In the genomic region with DNA sequence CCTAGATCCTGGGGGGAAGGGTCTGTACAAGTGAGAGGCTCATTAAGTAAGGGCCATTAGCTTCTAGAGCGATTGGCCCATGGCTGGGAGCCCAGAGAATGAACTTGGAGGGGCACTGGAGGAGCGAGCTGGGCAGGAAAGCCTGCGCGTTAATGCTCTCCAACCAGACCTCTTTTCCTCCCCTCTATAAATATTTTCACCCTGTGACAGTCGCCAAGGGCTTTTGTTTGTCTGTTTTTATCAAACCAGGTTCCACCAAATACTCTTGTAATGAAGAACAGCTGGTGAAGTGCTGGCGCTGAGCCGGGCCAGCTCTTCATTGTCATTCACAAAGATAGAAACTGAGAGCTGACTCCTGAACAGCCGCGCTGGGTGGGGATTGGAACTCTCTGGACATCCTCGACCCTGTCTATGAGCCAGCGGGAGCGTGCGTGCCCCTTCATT, we compare ENCODE assay signal across 8 mouse cellular contexts.
DNase-seq lines count a peak whose midpoint lies in the region; ATAC-seq and TF ChIP-seq lines count a peak whose summit lies in the region.

No protein-coding gene starts in this region.

- intact Hi-C loops in heart, postnatal 14 days (cut with DNase I), result no loop called here

- no peaks in the 10 kb centered on the region for H3K27me3 ChIP-seq in forebrain, embryonic 15.5 days
- no peaks in the 10 kb centered on the region for H3K27me3 ChIP-seq in lung, embryonic 14.5 days (ENCODE audit: insufficient read depth, low read length)
- H3K27me3 ChIP-seq in stomach, embryonic 16.5 days (ENCODE audit: control insufficient read depth, insufficient read depth, low read length), result no peaks in the 10 kb centered on the region

- H3K9ac ChIP-seq in forebrain, embryonic 15.5 days (replicated peaks), result peak overlapping the region; percentile 31; the same call in 1 of the 2 replicates
- H3K9ac ChIP-seq in lung, embryonic 14.5 days, result no peak overlapping the region
- 0 out of 2 replicates have a peak overlapping the region, but pooled peaks have one; percentile 9 for H3K9ac ChIP-seq in stomach, embryonic 16.5 days (ENCODE audit: low read length)

- peak overlapping the region; percentile 70 for H3K27ac ChIP-seq in forebrain, embryonic 15.5 days (replicated peaks)
- H3K27ac ChIP-seq in lung, embryonic 14.5 days (ENCODE audit: low read depth), result peak overlapping the region; percentile 46; the same call in 1 of the 2 replicates
- no peak overlapping the region for H3K27ac ChIP-seq in stomach, embryonic 16.5 days (ENCODE audit: low read length)

- peak; percentile 48 to 56 for DNase-seq in right cerebral cortex, postnatal 10 days (ENCODE audit: low spot score in 2 of 2)
- no peak for DNase-seq in right cerebral cortex, postnatal 36 days (ENCODE audit: low spot score in 2 of 2)
- DNase-seq in heart, postnatal 14 days, result peak; percentile 64 to 66
- peak; percentile 87 for DNase-seq in lung, embryonic 14.5 days
- no peak for DNase-seq in B cell, adult 2 months
- no peak for DNase-seq in yolk sac, embryonic 10.5 days (ENCODE audit: low spot score)

- peak overlapping the region; percentile 39 for H3K4me2 ChIP-seq in forebrain, embryonic 15.5 days (replicated peaks)
- peak overlapping the region; percentile 48 for H3K4me2 ChIP-seq in lung, embryonic 14.5 days
- H3K4me2 ChIP-seq in stomach, embryonic 16.5 days (ENCODE audit: low read depth, low read length), result peak overlapping the region; percentile 35

- no peak for TF ChIP-seq CTCF in lung, embryonic 14.5 days (IDR thresholded peaks at IDR 0.05; ENCODE audit: low read depth)

- WGBS in forebrain, embryonic 15.5 days, result 8% methylated on average over 13 of the region's 13 CpGs
- 19% methylated on average over 13 of the region's 13 CpGs for WGBS in lung, embryonic 14.5 days
- 26% methylated on average over 13 of the region's 13 CpGs for WGBS in stomach, embryonic 16.5 days

- peak; percentile 70 for ATAC-seq in forebrain, embryonic 15.5 days (replicated peaks)
- ATAC-seq in lung, embryonic 14.5 days (ENCODE audit: insufficient read depth), result peak; percentile 85
- no peak for ATAC-seq in stomach, embryonic 16.5 days (ENCODE audit: insufficient read depth, low FRiP score)

- H3K36me3 ChIP-seq in forebrain, embryonic 15.5 days, result no peaks in the 10 kb centered on the region
- H3K36me3 ChIP-seq in lung, embryonic 14.5 days (ENCODE audit: insufficient read depth), result no peaks in the 10 kb centered on the region
- H3K36me3 ChIP-seq in stomach, embryonic 16.5 days (ENCODE audit: control insufficient read depth, insufficient read depth, low read length), result no peaks in the 10 kb centered on the region

- H3K4me3 ChIP-seq in forebrain, embryonic 15.5 days, result peak overlapping the region; percentile 12; the same call in 1 of the 2 replicates
- H3K4me3 ChIP-seq in lung, embryonic 14.5 days (ENCODE audit: low read depth, low read length), result no peak overlapping the region
- H3K4me3 ChIP-seq in stomach, embryonic 16.5 days (replicated peaks; ENCODE audit: low read length), result 0 out of 2 replicates have a peak overlapping the region, but pooled peaks have one; percentile 0

- peaks cover 19% of the 10 kb centered on the region for H3K4me1 ChIP-seq in forebrain, embryonic 15.5 days
- peaks cover 11% of the 10 kb centered on the region; the same call in 1 of the 2 replicates for H3K4me1 ChIP-seq in lung, embryonic 14.5 days (ENCODE audit: insufficient read depth)
- 0 out of 2 replicates have a peak, but pooled peaks cover 2% of the 10 kb centered on the region for H3K4me1 ChIP-seq in stomach, embryonic 16.5 days (ENCODE audit: control insufficient read depth, insufficient read depth, low read length)

- no peaks in the 10 kb centered on the region for H3K9me3 ChIP-seq in forebrain, embryonic 15.5 days
- no peaks in the 10 kb centered on the region for H3K9me3 ChIP-seq in lung, embryonic 14.5 days (ENCODE audit: low read depth, low read length)
- H3K9me3 ChIP-seq in stomach, embryonic 16.5 days (replicated peaks; ENCODE audit: control insufficient read depth, low read length), result no peaks in the 10 kb centered on the region

Comparison
In these comparisons a context has a peak if more than half of its experiments do, and no peak if none do; other contexts are left out.
1. DNase-seq: peak in right cerebral cortex, postnatal 10 days (2 of 2), heart, postnatal 14 days (2 of 2) and lung, embryonic 14.5 days (single experiment); none in right cerebral cortex, postnatal 36 days (0 of 2), B cell, adult 2 months (0 of 2) and yolk sac, embryonic 10.5 days (single experiment).
2. Peak in every context shown above with its lines, with median percentiles within 50 percentile points of each other: H3K4me2 ChIP-seq.